Mouse (Mus musculus) heart, adult 2 months (tissue): Measurements from ENCODE around the gene Rex1bd.

Experiments
- CTCF ChIP-seq: fragments of 200-600 bp; IDR thresholded peaks from 2 replicates; pipeline ENCODE4 v1.8.1; 2022; ENCODE audit warnings: antibody characterized with exemption, mild to moderate bottlenecking, moderate library complexity
- EP300 ChIP-seq: fragments of 200-500 bp; IDR thresholded peaks from 2 replicates; pipeline ENCODE4 v1.6.1; 2011; ENCODE audit warnings: low read depth, low read length, control low read depth; ENCODE audit not compliant: insufficient read depth
- POLR2A ChIP-seq: fragments of 200-500 bp; IDR thresholded peaks from 2 replicates; pipeline ENCODE4 v1.6.1; 2011; ENCODE audit warnings: mild to moderate bottlenecking, low read depth, low read length, control low read depth; ENCODE audit not compliant: insufficient read depth

DNA sequence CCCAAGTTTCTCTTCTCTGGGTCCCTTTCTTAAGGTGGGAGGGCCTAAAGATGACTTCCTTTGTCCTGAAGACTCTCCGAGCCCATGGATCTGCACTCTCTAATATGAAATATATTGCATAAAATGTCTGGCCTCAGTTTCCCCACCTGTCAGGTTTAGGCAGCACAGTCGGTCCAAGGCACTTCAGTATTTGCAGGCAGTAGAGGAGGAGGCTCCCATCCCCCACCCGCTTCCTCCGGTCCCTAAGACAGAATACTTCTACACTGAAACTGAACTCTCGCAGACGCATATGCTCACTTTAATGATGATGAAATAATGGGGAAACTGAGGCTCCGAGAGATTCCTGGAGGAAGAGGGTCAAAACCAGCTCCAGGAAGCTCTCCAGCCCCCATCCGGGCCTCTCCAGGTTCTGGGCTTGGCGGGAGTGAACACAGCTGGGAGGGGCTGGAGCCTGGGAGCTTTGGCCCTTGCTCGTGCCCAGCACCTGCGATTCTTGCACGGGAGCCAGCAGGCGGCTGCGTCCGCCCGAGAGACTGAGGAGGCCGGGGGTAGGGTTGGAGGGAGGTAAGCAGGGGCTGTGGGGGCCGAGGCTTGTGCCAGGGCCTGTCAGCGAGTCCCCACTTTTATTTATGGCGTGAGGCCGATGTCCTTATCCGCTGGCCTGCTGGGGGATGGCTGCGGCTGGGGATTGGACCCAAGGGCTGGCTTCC lies 4.6 kb downstream of the Rex1bd start:
- TF ChIP-seq POLR2A = no peak
- TF ChIP-seq EP300 = no peak
- no peak for TF ChIP-seq CTCF
